Mouse (Mus musculus) spleen, adult 18-20 months (tissue): Measurements from ENCODE around the gene Vps13a.
"Not testable (repeated sequence)": the region's sequence is repeated elsewhere in the genome, so short reads cannot be mapped to it uniquely, and the experiment has no call there.

ENCODE experiments used
- DNase-seq, 2 experiments: peaks; one replicate each; pipeline ENCODE4 v3.0.0; 2022; ENCODE audit warnings: mixed read lengths in 2 of 2

Gene Vps13a

DNA sequence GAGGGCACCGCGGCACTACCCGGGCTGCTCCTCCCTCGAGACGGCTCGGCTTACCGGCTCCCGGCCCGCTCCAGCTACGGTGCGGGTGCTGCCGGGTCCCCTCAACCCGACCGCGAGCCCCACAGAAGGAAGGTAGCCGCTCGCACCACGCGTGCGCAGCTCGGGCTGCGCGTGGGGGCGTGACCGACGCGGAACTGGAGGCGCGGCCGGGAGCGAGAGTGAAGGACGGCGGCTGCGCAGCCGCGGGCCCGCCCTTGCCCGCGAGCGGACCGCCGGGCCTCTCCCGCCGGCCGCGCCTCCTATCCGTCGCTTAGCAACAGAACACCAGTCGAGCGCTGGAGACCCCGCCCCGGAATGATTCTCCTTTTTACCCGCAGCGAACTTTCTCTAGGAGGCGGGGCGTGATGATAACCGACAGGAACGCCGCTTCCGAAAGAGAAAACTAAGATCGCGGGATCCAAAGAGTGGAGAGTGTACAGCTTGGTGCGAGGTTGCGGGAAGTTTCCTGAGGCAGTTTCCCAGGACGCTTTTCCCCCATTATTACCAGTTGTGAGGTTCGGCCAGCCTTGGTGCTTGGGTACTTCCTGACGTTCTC, at the start of gene Vps13a:
Gene Vps13a (minus strand): TSS at position 144 of the 595 bp plus-strand sequence.
- peak; percentile 86 to 90 for DNase-seq

DNA sequence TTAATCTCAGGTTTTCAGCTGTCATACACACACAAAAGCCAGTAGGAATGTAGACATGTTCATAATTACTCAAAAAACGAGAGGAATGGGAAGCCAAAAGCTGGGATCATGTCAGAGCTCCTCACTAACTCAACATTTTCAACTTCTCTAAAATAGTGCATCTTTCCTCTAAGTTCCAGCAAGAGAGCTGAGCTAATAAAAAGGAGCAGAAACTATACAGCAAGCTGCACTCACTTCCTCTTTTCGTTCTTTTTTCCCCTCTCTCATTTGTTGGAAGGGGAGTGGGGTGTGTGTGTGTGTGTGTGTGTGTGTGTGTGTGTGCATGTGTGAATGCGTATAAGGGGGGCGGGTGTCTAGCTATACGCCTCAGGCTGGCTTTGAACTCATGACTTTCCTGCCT, 46.9 kb upstream of the Vps13a start:
- DNase-seq, result no peak

DNA sequence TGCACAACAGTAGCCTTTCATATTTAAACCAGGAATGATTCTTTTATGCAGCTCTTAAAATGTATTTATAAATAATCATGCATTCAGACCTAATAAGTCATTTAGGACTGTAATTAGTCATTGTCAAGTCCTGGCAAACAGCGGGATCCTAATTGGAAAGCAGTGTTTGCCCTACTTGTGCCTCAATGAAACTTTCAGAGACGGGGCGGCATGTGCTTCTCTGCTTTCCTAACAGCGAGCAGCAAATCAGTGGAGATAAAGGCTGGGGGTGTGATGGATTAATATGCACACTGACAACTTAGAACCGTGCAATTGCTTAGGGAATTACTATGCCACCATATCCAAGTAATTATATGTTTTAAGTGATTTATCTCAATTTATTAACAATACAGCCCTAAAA, 44.5 kb upstream of the Vps13a start:
- DNase-seq, result no peak

DNA sequence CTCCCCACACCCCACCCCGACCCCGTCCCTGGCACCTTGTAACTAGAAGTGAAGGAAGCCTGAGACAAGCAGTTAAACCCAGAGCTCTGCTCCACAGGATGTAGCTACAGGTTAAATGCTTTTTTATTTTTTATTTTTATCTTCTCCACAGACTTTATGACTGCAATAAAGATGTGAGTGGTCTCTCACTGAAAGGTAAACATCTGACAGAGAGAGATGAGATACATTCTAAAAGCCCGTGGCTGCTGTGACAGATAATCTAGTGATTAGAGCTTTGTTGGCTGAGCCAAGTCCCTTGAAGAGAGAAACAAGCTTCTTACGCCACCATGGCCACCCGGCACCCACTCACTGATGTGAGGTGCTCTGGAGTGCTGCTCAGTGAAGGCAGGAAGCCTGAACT, 34.1 kb upstream of the Vps13a start:
- no peak for DNase-seq

DNA sequence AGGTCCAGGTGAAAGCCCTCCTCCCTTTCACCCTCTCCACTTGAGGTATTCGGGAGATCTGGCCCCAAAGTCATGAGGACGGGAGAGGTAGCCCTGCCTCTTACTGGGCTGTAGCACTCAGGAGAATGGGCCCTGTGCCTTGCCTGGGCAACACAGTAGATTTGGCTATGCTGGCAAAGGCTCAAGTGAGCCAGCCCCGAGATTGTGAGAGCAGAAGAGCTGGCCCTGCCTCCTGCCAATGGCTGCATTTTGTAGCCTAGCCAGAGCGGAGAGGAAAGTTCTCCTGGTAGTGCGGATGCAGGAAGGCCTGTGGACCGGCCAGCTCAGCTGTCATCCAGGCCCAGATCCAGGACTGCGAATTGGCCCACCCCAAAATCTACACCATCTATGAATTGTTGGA, 32.6 kb upstream of the Vps13a start:
- DNase-seq, result no peak

DNA sequence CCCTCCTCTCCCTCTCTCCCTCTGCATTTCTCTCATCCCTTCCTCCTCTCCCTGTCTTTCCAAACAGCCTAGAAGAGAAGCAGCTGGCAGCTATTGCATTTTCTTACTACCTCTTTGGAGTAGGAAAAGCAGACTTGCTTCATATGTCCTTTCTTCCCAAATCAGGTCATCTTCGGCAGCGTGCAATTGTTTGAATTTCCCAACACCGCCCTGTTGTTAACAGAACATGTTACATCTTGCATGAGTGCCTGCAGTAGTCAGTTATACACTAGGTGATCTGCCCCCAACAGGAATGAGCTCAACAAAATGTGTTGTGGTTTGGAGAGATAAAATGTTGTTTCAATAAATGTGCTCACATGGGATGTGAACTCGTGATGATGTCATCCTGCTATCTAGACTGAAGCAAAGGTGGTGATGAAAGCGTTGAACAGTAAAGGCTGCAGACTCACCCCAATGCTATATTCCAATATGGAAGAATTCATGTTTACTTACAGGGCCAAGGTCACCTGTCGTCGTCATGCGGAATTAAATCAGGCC, 31.4 kb upstream of the Vps13a start:
- DNase-seq, result no peak

DNA sequence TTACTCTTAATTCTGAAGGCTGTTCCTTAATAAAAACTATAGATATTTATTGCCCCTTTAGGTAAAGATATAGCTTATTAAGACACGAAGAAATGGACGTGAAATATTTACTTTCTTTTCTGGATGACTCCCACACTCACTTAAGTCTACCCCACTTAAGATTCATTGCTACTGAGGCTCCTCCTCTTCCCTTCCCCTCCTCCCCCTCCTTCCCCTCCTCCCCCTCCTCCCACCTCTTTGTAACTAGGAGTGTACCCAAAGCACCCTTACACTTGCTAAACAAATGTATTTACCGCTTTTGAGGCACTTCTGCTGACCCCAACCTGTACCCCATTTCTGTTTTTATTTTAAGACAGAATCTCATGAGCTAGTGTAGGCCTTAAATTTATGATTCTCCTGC, 24.4 kb upstream of the Vps13a start:
- DNase-seq, result no peak

DNA sequence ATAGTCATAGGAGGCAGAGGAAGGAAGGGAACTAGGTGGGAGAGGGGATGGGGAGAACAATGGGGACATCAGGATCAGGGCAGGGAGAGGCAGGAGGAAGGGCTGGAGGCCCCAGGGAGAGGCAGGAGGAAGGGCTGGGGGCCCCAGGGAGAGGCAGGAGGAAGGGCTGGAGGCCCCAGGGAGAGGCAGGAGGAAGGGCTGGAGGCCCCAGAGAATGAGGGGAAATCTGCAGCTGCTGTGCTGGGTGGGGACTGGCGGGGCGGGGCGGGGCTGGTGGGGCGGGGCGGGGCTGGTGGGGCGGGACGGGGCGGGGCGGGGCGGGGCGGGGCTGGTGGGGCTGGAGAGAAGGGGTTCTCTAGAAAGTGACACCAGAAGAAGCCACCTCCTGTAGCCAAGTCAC, 23.8 kb upstream of the Vps13a start:
- DNase-seq, result no peak

DNA sequence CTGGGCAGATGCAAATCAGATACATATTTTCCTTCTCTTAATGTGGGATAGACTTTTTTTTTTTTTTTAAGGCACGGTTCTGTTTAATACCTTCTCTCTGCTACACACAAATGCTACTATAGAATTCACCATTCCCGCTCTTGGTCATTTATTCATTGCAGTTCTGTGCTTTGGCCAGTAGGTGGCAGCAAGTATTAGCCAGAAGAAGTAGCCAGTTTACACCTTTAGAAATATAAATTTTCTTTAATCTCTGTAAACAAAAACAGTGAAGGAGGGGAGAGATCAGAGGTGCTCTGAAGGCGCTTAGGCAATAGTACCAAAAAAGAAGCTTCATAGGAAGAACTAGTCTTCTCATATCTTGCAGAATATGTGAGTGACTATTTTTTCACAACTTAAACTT, 22.0 kb upstream of the Vps13a start:
- peak in 1 of 2 experiments; percentile 24 for DNase-seq

DNA sequence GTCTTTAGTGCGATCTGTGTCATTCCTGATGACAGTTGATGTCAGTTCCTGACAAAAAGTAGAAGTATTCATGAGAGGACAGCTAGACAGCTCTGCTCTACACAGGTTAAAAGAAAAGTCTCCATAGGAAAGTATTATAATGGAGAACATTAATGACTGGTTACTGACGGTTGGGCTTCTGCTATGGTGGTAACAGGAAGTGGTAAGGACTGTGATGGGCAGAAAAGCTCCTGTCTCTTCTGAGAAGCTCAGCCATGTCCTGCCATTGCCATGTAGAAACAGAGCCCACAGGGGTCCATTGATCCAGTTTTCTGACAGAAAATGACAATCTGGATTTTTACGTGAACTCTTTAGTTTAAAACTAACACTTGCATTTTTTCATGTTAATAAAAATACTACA, 21.4 kb upstream of the Vps13a start:
- DNase-seq, result no peak

DNA sequence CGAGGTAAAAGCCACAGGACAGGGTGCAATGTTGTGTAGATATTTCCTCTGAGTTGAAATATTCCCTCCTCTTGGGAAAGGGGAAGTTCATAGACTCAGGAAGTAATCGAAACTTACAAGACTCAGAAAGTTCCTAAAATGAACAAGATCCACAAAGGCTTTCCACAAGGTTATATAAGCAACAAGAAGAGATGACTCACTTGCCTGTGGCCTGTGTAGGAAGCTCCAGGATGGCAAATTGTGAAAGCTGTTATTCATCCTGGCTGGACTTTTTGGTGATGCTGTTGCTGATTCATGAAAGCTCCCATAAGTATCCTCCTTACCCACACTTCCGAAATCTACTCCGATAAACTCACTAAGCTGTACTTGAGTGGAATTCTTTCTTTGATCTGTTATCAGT, 17.2 kb upstream of the Vps13a start:
- no peak for DNase-seq

DNA sequence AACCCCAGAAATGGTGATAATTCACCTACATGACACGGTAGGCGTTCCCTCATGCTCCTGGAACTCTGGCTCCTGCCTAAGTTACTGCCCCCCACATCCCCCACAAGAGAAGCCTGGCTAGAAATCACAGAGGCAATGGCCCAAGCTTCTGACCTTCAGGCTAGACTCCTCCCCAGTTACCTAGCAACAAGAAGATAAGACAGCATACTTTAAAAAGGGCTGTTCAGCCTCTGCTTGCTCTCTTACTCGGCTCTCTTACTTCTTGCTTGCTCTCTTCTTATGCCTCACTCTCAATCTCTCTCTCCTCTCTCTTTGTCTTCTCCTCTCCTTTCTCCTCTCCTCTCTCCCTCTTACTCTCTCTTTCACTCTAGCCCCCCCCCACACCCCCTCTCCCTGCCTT, 13.8 kb upstream of the Vps13a start:
- DNase-seq, result not testable (repeated sequence)

DNA sequence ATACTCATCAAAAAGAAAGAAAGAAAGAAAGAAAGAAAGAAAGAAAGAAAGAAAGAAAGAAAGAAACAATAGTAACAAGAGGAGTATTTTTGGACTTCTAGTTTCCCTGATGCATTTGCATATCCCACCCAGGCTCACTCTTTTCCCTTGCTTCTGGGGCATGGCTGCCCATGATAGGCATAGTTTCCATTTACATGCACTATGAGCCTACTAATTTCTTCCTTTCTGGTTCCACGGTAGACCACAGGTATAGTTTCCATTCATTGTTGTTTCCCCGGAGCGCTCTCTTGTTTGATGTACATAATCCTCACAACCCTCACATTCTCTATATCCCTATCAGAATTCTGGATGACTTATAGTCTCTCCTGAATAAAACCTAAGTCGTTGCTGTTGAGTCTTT, 9.2 kb upstream of the Vps13a start:
- DNase-seq, result no peak

DNA sequence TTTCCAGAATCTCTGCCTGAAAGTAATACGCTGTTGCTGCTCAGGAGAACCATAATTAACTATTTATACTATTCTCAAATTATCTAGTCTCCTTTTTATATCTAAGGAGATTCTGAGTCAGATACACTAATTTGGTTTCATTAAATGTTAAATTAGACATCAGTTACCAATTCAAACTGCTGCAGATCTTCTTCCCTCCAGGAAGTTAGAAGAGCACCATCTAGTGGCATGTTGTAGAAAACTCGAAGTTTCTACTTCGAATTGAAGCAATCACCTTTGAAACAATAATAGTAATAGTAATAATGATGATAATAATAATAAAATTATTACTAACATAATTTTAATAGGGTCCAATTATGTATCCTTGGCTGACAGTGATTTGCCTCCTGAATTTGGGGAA, 4.1 kb upstream of the Vps13a start:
- no peak for DNase-seq

DNA sequence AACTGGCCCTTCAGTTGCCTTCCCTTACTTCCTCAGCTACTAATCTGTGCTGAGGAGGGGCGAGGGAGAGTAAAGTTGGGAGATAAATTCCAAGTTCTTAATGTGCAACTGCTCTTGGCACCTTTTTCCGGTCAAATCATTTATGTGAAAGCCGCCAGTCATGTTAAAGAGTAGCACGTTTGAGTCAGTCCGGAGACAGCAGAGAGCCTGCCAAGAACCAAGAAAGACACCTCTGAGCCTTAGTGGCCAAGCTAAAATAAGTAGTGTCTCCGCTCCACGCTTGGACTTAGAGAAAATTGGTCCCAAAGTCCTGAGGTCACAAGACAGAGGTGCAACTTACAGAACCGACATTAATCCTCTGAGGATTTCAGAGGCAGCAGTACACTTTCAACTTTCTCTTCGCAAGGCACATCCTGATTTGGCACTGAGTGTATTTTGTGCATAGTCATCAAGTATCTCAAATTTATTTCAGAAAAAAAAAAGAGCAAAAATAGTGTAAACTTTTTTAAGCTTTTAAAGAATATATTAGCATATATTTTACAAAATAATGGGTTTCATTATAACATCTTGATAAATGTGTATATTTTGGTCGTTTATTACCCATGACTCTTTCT, 780 bp upstream of the Vps13a start:
- no peak for DNase-seq

DNA sequence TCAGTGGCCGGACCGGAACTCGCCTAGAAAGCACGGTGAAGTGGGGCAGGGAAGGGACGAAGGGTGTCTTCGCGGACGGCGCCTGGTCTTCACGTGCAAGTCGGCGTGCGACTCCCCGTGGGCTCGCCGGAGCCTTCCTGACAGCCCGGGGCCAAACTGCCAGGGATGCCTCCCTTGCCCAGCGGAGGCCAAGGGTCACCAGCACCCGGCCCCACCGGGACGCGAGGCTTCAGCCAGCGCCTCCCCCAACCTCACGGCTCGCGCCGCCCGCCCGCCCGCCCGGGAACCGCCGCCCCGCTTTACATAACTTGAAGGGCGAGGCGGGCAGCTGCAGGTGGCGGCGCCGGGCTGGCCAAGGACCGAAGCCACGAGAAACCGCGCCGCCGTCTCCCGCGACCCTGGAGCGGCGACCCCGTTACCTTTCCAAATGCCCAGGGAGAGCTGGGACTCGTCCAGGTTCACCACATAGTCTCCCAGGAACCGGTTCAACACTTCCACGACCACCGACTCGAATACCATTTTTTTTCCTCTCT, 416 bp downstream of the Vps13a start:
- DNase-seq, result peak; percentile 35 to 58

DNA sequence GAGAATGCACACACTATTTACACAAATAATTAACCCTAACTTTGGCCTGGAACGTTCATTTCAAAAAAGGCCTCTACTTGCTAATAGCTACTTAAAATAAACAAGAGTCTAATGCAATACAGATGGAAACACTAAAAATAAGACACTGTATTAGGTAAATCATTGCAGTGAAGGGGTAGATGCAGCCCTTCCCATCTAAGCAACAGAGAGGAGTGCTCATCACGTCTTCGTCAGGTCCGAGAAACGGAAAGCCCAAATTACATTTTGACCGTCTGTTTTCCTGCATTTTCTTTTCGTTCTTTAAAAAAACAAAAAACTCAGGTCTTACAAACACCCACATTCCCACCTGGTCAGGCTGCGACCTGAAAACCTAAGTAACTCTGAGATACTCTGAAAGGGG, 947 bp downstream of the Vps13a start:
- DNase-seq, result no peak

DNA sequence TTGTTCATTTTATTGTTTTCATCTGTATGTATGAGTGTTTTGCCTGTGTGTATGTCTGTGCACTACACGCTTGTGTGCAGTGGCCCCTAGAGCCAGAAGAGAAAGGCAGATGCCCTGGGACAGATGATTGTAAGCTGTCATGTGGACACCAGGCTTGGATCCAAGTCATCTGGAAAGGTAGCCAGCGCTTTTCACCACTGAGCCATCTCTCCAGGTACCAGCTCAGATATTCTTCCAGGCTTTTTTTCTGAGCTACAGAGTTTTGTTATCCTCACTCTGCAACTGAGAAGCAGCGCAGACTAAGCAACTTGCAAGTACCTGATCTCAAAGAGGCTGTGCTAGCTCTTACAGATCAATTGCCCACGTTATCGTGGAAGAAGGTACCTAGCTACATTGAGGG, 1.5 kb downstream of the Vps13a start:
- no peak for DNase-seq

DNA sequence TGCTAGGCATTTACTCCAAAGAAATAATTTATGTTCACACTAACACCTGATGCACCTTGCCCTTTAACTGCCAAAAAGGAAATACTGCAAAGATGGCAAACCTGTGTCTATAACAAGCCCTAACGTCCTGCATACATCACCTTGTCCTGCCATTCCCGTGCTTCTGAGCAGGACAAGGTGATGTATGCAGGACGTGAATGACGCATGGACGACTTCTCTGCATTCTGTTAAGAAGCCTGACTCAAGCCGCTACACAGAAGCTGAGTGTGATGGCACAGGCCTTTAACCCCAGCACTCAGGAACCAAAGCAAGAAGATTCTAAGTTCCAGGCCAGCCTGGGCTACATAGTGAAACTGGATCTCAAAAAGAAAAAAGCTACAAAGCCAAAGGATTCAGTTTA, 2.2 kb downstream of the Vps13a start:
- DNase-seq, result no peak

DNA sequence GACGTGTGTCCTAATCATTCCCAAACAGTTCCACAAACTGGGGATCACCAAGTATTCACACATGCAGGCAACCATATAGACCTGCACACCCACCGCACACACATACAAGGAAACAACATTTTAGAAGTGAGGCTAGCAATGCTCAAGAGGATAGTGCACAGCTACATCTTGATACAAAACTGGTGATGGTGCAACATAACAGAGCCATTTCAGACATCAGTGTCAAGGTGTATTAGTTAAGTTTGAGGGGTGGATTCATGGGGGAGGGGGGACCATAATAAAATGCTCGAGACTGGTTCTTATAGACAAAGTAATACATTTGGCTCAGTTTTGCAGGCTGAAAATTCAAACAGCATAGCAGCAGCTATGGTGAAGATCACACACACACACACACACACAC, 2.8 kb downstream of the Vps13a start:
- DNase-seq, result no peak

DNA sequence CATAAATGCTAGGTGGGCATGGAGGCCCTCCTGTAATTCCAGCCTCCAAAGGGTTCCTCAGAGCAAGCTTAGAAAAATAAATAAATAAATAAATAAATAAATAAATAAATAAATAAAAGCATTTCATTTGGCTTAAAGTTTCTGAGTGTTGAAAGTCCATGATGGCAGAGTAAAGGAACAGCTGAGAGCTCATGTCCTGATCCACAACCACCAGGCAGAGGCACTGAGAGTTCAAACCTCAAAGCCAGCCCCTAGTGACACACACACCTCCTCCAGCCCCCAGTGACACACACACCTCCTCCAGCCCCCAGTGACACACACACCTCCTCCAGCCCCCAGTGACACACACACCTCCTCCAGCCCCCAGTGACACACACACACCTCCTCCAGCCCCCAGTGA, 3.3 kb downstream of the Vps13a start:
- DNase-seq, result not testable (repeated sequence)

DNA sequence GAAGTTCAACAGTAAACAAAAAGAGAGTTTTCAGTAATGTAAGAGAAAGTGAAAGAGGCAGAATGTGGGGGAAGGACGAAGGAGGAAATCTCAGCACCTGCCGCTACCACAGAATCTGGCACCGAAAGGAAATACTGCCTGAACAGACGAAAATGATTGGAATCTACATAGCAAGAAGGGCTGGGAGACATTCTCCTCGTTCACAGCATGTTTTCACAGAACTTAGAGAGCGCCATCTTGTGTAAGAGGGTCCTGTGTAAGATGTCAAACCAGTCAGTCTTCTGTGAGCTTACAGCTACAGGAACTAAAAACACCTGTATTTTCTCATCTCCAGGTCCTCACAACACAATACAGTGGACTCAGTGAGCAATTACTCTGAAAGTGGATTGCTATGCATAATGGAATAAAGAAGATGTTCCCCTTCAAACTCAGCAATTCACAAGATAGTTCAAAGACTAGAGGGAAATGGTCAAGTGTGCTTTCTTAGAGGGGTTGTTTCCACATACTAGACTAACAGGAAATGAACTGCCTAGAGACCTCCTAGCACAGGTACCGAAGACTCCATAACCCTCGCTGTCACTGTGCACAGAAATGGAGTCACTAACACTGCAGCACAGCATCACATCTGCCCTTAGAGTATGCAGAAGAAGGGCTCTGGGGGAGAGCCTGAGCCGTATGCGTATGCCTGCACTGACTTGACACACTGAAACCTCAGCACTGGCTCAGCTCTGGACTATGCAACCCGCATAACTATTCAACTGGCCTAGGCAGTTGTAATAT, 7.3 kb downstream of the Vps13a start:
- DNase-seq, result peak in 1 of 2 experiments; percentile 17

DNA sequence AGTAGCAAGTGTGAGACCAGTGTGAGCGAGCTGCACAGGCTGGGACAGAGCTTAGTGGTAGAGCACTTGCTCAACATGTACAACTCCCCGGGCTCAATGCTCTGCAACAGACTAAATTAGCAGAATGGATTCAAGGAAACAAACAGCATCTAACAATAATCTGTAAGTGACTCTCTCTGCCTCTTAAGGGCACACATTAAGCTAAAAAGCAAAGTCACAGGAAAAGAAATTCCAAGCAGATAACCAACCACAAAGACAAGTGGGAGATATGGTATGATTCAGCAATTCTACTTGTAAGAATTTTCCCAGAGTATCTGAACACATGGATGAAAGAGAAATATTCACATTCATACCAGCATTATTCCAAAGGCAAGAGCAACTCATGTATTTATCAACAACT, 13.3 kb downstream of the Vps13a start:
- no peak for DNase-seq

DNA sequence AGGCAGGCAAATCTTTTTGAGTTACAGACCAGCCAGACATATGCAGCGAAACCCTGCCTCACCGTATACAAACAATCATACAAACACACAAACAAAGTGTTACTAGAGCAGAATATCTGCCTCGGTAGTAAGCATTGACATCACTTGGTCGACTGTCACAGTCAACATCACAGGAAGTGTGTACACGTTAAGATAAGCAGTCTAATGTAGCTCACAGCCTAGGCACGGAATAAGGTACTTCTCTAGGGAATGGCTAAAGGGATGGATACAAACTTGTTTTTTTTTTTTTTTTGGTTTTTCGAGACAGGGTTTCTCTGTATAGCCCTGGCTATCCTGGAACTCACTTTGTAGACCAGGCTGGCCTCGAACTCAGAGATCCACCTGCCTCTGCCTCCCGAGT, 23.3 kb downstream of the Vps13a start:
- DNase-seq, result not testable (repeated sequence)
